Mouse (Mus musculus): ENCODE measurements around the gene Il20. TPM values are rescaled to one million over a fixed set of nuclear protein-coding genes. Genes with fewer than 3 reads are reported as not detected.

The Il20 gene
- polyA plus RNA-seq, 1 experiment from 2014 or later: not detected

GRCm38 (mm10) chr1:130892446-130892845 lies 18.8 kb downstream of the Il20 start:
- WGBS: 70% methylated on average over 1 of the region's 1 CpGs
- no peak for ATAC-seq
- no peak overlapping the region for H3K4me3 ChIP-seq (replicated peaks)
- no peaks in the 10 kb centered on the region for H3K4me1 ChIP-seq (replicated peaks)
- H3K36me3 ChIP-seq: no peaks in the 10 kb centered on the region
- no peaks in the 10 kb centered on the region for H3K9me3 ChIP-seq
- H3K27me3 ChIP-seq (replicated peaks): no peaks in the 10 kb centered on the region
- no peak overlapping the region for H3K4me2 ChIP-seq (replicated peaks)
- H3K9ac ChIP-seq: no peak overlapping the region
- H3K27ac ChIP-seq: no peak overlapping the region

GRCm38 (mm10) chr1:130887354-130887753 lies 23.9 kb downstream of the Il20 start, which contains the start of gene Il24:
Il24 (minus strand) TSS chr1:130887454.
- Histone ChIP-seq H3K27ac (no peak within 1 kb of the TSS), H3K9me3 (no peaks in the 10 kb centered on the region), H3K4me1 (replicated peaks) (no peaks in the 10 kb centered on the region), H3K36me3 (no peaks in the 10 kb centered on the region), H3K27me3 (replicated peaks) (no peaks in the 10 kb centered on the region), H3K4me2 (replicated peaks) (no peak within 1 kb of the TSS), H3K9ac (no peak within 1 kb of the TSS), H3K4me3 (replicated peaks) (no peak within 1 kb of the TSS)
- ATAC-seq: no peak

- no peaks in the 10 kb centered on the region for H3K9me3 ChIP-seq
- peaks cover 4% of the 10 kb centered on the region; the same call in 1 of the 2 replicates for H3K4me1 ChIP-seq (replicated peaks)
- H3K27me3 ChIP-seq (replicated peaks): 0 out of 2 replicates have a peak, but pooled peaks cover under 1% of the 10 kb centered on the region
- H3K36me3 ChIP-seq: no peaks in the 10 kb centered on the region
- H3K27ac ChIP-seq: no peak overlapping the region
- WGBS: 83% methylated on average over 4 of the region's 4 CpGs
- ATAC-seq: no peak
- no peak overlapping the region for H3K4me3 ChIP-seq (replicated peaks)
- H3K4me2 ChIP-seq (replicated peaks): no peak overlapping the region
- no peak overlapping the region for H3K9ac ChIP-seq
These were observed 28.1 kb downstream of the Il20 start for GRCm38 (mm10) chr1:130883146-130883545.

GRCm38 (mm10) chr1:130879927-130880326 lies 31.3 kb downstream of the Il20 start:
- no peak overlapping the region for H3K4me2 ChIP-seq (replicated peaks)
- 92% methylated on average over 7 of the region's 7 CpGs for WGBS
- no peak for ATAC-seq
- no peaks in the 10 kb centered on the region for H3K9me3 ChIP-seq
- H3K4me1 ChIP-seq (replicated peaks): peaks cover 5% of the 10 kb centered on the region; the same call in 1 of the 2 replicates
- no peak overlapping the region for H3K27ac ChIP-seq
- no peak overlapping the region for H3K4me3 ChIP-seq (replicated peaks)
- H3K36me3 ChIP-seq: no peaks in the 10 kb centered on the region
- H3K27me3 ChIP-seq (replicated peaks): 0 out of 2 replicates have a peak, but pooled peaks cover 3% of the 10 kb centered on the region
- no peak overlapping the region for H3K9ac ChIP-seq

GRCm38 (mm10) chr1:130877889-130878614 lies 33.2 kb downstream of the Il20 start:
- Histone ChIP-seq H3K36me3 (no peaks in the 10 kb centered on the region), H3K27me3 (replicated peaks) (0 out of 2 replicates have a peak, but pooled peaks cover 3% of the 10 kb centered on the region), H3K4me1 (replicated peaks) (peaks cover 5% of the 10 kb centered on the region; the same call in 1 of the 2 replicates), H3K9ac (peak overlapping the region; percentile 32), H3K9me3 (no peaks in the 10 kb centered on the region), H3K27ac (no peak overlapping the region), H3K4me3 (replicated peaks) (peak overlapping the region; percentile 41), H3K4me2 (replicated peaks) (peak overlapping the region; percentile 93)
- peak; percentile 76 for ATAC-seq
- WGBS: 3% methylated on average over 43 of the region's 43 CpGs

GRCm38 (mm10) chr1:130876931-130877509 lies 34.2 kb downstream of the Il20 start:
- Histone ChIP-seq H3K4me3 (replicated peaks) (no peak overlapping the region), H3K9ac (no peak overlapping the region), H3K4me1 (replicated peaks) (peaks cover 5% of the 10 kb centered on the region; the same call in 1 of the 2 replicates), H3K4me2 (replicated peaks) (no peak overlapping the region), H3K27ac (no peak overlapping the region), H3K36me3 (no peaks in the 10 kb centered on the region), H3K9me3 (no peaks in the 10 kb centered on the region), H3K27me3 (replicated peaks) (0 out of 2 replicates have a peak, but pooled peaks cover 3% of the 10 kb centered on the region)
- no peak for ATAC-seq
- 21% methylated on average over 3 of the region's 3 CpGs for WGBS

- Histone ChIP-seq H3K4me2 (replicated peaks) (no peak overlapping the region), H3K4me1 (replicated peaks) (peaks cover 5% of the 10 kb centered on the region; the same call in 1 of the 2 replicates), H3K36me3 (no peaks in the 10 kb centered on the region), H3K27me3 (replicated peaks) (0 out of 2 replicates have a peak, but pooled peaks cover 3% of the 10 kb centered on the region), H3K4me3 (replicated peaks) (no peak overlapping the region), H3K9ac (no peak overlapping the region), H3K9me3 (no peaks in the 10 kb centered on the region), H3K27ac (no peak overlapping the region)
- 66% methylated on average over 3 of the region's 3 CpGs for WGBS
- ATAC-seq: no peak
These were observed 35.3 kb downstream of the Il20 start for GRCm38 (mm10) chr1:130875910-130876309.

- WGBS: 37% methylated on average over 3 of the region's 3 CpGs
- no peak for ATAC-seq
- Histone ChIP-seq H3K36me3 (no peaks in the 10 kb centered on the region), H3K4me2 (replicated peaks) (no peak overlapping the region), H3K27me3 (replicated peaks) (0 out of 2 replicates have a peak, but pooled peaks cover 3% of the 10 kb centered on the region), H3K9ac (no peak overlapping the region), H3K4me1 (replicated peaks) (peaks cover 5% of the 10 kb centered on the region; the same call in 1 of the 2 replicates), H3K4me3 (replicated peaks) (no peak overlapping the region), H3K9me3 (no peaks in the 10 kb centered on the region), H3K27ac (no peak overlapping the region)
These were observed 36.1 kb downstream of the Il20 start for GRCm38 (mm10) chr1:130875139-130875538.

GRCm38 (mm10) chr1:130872912-130873311 lies 38.3 kb downstream of the Il20 start:
- Histone ChIP-seq H3K9me3 (no peaks in the 10 kb centered on the region), H3K4me1 (replicated peaks) (no peaks in the 10 kb centered on the region), H3K27me3 (replicated peaks) (no peaks in the 10 kb centered on the region), H3K4me3 (replicated peaks) (no peak overlapping the region), H3K27ac (no peak overlapping the region), H3K9ac (no peak overlapping the region), H3K36me3 (no peaks in the 10 kb centered on the region), H3K4me2 (replicated peaks) (no peak overlapping the region)
- 85% methylated on average over 2 of the region's 2 CpGs for WGBS
- ATAC-seq: no peak

GRCm38 (mm10) chr1:130865541-130866221 lies 45.6 kb downstream of the Il20 start, which contains the start of gene Fcmr:
Fcmr (plus strand) TSS chr1:130865669.
- Histone ChIP-seq H3K27me3 (replicated peaks) (no peaks in the 10 kb centered on the region), H3K4me2 (replicated peaks) (no peak within 1 kb of the TSS), H3K9me3 (no peaks in the 10 kb centered on the region), H3K36me3 (no peaks in the 10 kb centered on the region), H3K4me3 (replicated peaks) (no peak within 1 kb of the TSS), H3K27ac (no peak within 1 kb of the TSS), H3K9ac (no peak within 1 kb of the TSS), H3K4me1 (replicated peaks) (no peaks in the 10 kb centered on the region)
- peak; percentile 60; the same call in 1 of the 2 replicates for ATAC-seq
- WGBS: 77% methylated on average over 7 of the region's 7 CpGs

GRCm38 (mm10) chr1:130864741-130865140 lies 46.5 kb downstream of the Il20 start:
- Histone ChIP-seq H3K9ac (no peak overlapping the region), H3K4me2 (replicated peaks) (no peak overlapping the region)

GRCm38 (mm10) chr1:130864238-130864637 lies 47.0 kb downstream of the Il20 start:
- H3K4me3 ChIP-seq (replicated peaks): no peak overlapping the region
- H3K27ac ChIP-seq: no peak overlapping the region
- no peak overlapping the region for H3K4me2 ChIP-seq (replicated peaks)
- H3K9me3 ChIP-seq: no peaks in the 10 kb centered on the region
- no peak overlapping the region for H3K9ac ChIP-seq
- WGBS: 77% methylated on average over 4 of the region's 4 CpGs
- no peak for ATAC-seq
- H3K4me1 ChIP-seq (replicated peaks): no peaks in the 10 kb centered on the region
- H3K36me3 ChIP-seq: no peaks in the 10 kb centered on the region
- no peaks in the 10 kb centered on the region for H3K27me3 ChIP-seq (replicated peaks)

More at GRCm38 (mm10) chr1:130864741-130865140, 46.5 kb downstream of the Il20 start:
- no peaks in the 10 kb centered on the region for H3K27me3 ChIP-seq (replicated peaks)
- H3K36me3 ChIP-seq: no peaks in the 10 kb centered on the region
- no peak overlapping the region for H3K27ac ChIP-seq
- 91% methylated on average over 5 of the region's 5 CpGs for WGBS
- no peak for ATAC-seq
- H3K4me1 ChIP-seq (replicated peaks): no peaks in the 10 kb centered on the region
- no peaks in the 10 kb centered on the region for H3K9me3 ChIP-seq
- H3K4me3 ChIP-seq (replicated peaks): no peak overlapping the region
